Mouse (Mus musculus) liver, embryonic 16.5 days (tissue): Measurements from ENCODE around the gene Trappc2l. TPM values are rescaled to one million over a fixed set of nuclear protein-coding genes. Genes with fewer than 3 reads are reported as not detected.

Experiments
- ATAC-seq: fragments of 200-750 bp; cut with Nextera tagmentation; 2 replicates; pipeline ENCODE4 v1.8.0; 2017; ENCODE audit warnings: low read depth, mild to moderate bottlenecking, moderate number of reproducible peaks, moderate library complexity
- H3K27ac ChIP-seq: fragments of 300-500 bp; sonication (generic); 2 replicates; pipeline ENCODE4 v1.5.1; 2014; ENCODE audit warnings: mild to moderate bottlenecking, low read length
- H3K27me3 ChIP-seq: fragments of 300-500 bp; sonication (generic); 2 replicates; pipeline ENCODE4 v1.6.1; 2014; ENCODE audit warnings: low read depth, low read length, mixed read lengths; ENCODE audit not compliant: control insufficient read depth, insufficient read depth
- H3K36me3 ChIP-seq: fragments of 300-500 bp; sonication (generic); 2 replicates; pipeline ENCODE4 v1.6.1; 2014; ENCODE audit warnings: mild to moderate bottlenecking; ENCODE audit not compliant: control insufficient read depth, insufficient read depth
- H3K4me1 ChIP-seq: fragments of 300-500 bp; sonication (generic); 2 replicates; pipeline ENCODE4 v1.6.1; 2014; ENCODE audit warnings: low read depth, low read length, mixed read lengths; ENCODE audit not compliant: control insufficient read depth
- H3K4me2 ChIP-seq: fragments of 300-500 bp; sonication (generic); 2 replicates; pipeline ENCODE4 v1.6.1; 2014; ENCODE audit warnings: low read depth, low read length, mixed read lengths
- H3K4me3 ChIP-seq: fragments of 300-500 bp; sonication (generic); 2 replicates; pipeline ENCODE4 v1.5.1; 2014; ENCODE audit warnings: low read depth, mild to moderate bottlenecking, low read length
- H3K9ac ChIP-seq: fragments of 300-500 bp; sonication (generic); 2 replicates; pipeline ENCODE4 v1.6.1; 2014; ENCODE audit warnings: low read depth, low read length
- H3K9me3 ChIP-seq: fragments of 300-500 bp; sonication (generic); replicated peaks from 2 replicates; pipeline ENCODE4 v1.6.1; 2016; ENCODE audit warnings: low read length; ENCODE audit not compliant: control insufficient read depth
- WGBS: fragments of 180-500 bp; shearing (Covaris S2); extraction: QIAGEN DNeasy Blood & Tissue Kit; methylation state at CpG from one replicate; pipeline ENCODE4 v1.1.7; 2014; ENCODE audit not compliant: insufficient replicate concordance; 5-methylcytosine and 5-hydroxymethylcytosine counted together
- polyA plus RNA-seq: library from polyadenylated mRNA; unstranded; fragments of >200 nt; fragmentation: Nextera tagmentation; extraction: Ambion mirVana; gene quantifications from 2 replicates; pipeline ENCODE4 v1.2.1, GENCODE M21; 2015

The Trappc2l gene
- polyA plus RNA-seq, 1 experiment from 2014 or later, result 22.8 TPM

- no peak overlapping the region for H3K4me3 ChIP-seq
- ATAC-seq, result no peak
- no peak overlapping the region for H3K4me2 ChIP-seq
- no peaks in the 10 kb centered on the region for H3K36me3 ChIP-seq
- peaks cover 33% of the 10 kb centered on the region for H3K4me1 ChIP-seq
- WGBS, result 65% methylated on average over 9 of the region's 9 CpGs
- no peak overlapping the region for H3K27ac ChIP-seq
- H3K9me3 ChIP-seq, result no peaks in the 10 kb centered on the region
- H3K9ac ChIP-seq, result no peak overlapping the region
- no peaks in the 10 kb centered on the region for H3K27me3 ChIP-seq
Measured at GRCm38 (mm10) chr8:122616181-122616905, 4.9 kb downstream of the Trappc2l start.

DNA sequence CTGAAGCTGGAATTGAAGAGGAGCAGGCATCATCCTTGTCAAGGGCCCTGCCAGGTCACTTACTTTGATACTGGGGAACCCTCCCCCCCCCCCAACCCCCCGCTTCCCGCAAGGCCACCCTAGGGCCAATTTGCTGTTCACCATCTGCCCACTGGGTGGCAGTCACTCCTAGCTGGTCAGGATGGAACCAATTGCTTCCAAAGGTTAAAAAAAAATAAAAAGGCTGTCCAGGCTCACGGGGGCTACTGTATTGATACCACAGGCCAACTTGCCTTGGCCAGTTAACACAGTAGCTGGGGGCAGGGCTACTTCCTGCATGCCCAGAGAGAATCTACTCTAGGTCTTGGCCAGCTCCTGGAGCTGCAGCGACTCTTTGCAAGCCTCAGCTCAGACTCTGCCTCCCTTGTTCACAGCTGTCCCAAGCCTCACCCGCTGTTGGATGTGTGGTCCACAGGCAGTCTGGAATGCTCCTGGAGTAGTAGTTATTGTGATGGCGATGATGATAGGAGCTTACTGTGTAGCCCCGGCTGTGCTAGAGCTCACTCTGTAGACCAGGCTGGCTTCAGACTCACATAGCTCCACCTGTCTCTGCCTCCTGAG lies 6.6 kb downstream of the Trappc2l start:
- ATAC-seq, result peak; percentile 14; the same call in 1 of the 2 replicates
- peak overlapping the region; percentile 68 for H3K27ac ChIP-seq
- 35% methylated on average over 5 of the region's 7 CpGs for WGBS
- peak overlapping the region; percentile 35 for H3K4me2 ChIP-seq
- H3K4me1 ChIP-seq, result peaks cover 20% of the 10 kb centered on the region
- H3K9ac ChIP-seq, result 0 out of 2 replicates have a peak overlapping the region, but pooled peaks have one; percentile 17
- H3K4me3 ChIP-seq, result no peak overlapping the region; the same call in 1 of the 2 replicates
- H3K9me3 ChIP-seq, result no peaks in the 10 kb centered on the region
- H3K27me3 ChIP-seq, result no peaks in the 10 kb centered on the region
- no peaks in the 10 kb centered on the region for H3K36me3 ChIP-seq

- peak overlapping the region; percentile 18 for H3K9ac ChIP-seq
- WGBS, result 33% methylated on average over 6 of the region's 6 CpGs
- no peaks in the 10 kb centered on the region for H3K9me3 ChIP-seq
- peaks cover 20% of the 10 kb centered on the region for H3K4me1 ChIP-seq
- no peaks in the 10 kb centered on the region for H3K27me3 ChIP-seq
- no peaks in the 10 kb centered on the region for H3K36me3 ChIP-seq
- H3K27ac ChIP-seq, result peak overlapping the region; percentile 73
- H3K4me2 ChIP-seq, result peak overlapping the region; percentile 35
- peak; percentile 96 for ATAC-seq
- no peak overlapping the region; the same call in 1 of the 2 replicates for H3K4me3 ChIP-seq
Measured at GRCm38 (mm10) chr8:122618660-122619378, 7.4 kb downstream of the Trappc2l start.

- H3K27me3 ChIP-seq, result no peaks in the 10 kb centered on the region
- no peak overlapping the region for H3K4me2 ChIP-seq
- H3K27ac ChIP-seq, result no peak overlapping the region
- H3K36me3 ChIP-seq, result no peaks in the 10 kb centered on the region
- no peak overlapping the region for H3K4me3 ChIP-seq
- no peaks in the 10 kb centered on the region for H3K9me3 ChIP-seq
- peaks cover 20% of the 10 kb centered on the region for H3K4me1 ChIP-seq
- ATAC-seq, result no peak
- 23% methylated on average over 5 of the region's 5 CpGs for WGBS
- no peak overlapping the region for H3K9ac ChIP-seq
Measured at GRCm38 (mm10) chr8:122620446-122620845, 9.0 kb downstream of the Trappc2l start.

GRCm38 (mm10) chr8:122622727-122623126 lies 11.3 kb downstream of the Trappc2l start, which contains the start of gene Pabpn1l:
TSS of gene Pabpn1l (minus strand) at chr8:122622739.
- no peak for ATAC-seq
- Histone ChIP-seq H3K27ac (no peak within 1 kb of the TSS), H3K27me3 (no peaks in the 10 kb centered on the region), H3K9ac (no peak within 1 kb of the TSS), H3K9me3 (no peaks in the 10 kb centered on the region), H3K36me3 (no peaks in the 10 kb centered on the region), H3K4me3 (no peak within 1 kb of the TSS), H3K4me1 (peaks cover 20% of the 10 kb centered on the region), H3K4me2 (no peak within 1 kb of the TSS)
- 55% methylated on average over 6 of the region's 6 CpGs for WGBS

DNA sequence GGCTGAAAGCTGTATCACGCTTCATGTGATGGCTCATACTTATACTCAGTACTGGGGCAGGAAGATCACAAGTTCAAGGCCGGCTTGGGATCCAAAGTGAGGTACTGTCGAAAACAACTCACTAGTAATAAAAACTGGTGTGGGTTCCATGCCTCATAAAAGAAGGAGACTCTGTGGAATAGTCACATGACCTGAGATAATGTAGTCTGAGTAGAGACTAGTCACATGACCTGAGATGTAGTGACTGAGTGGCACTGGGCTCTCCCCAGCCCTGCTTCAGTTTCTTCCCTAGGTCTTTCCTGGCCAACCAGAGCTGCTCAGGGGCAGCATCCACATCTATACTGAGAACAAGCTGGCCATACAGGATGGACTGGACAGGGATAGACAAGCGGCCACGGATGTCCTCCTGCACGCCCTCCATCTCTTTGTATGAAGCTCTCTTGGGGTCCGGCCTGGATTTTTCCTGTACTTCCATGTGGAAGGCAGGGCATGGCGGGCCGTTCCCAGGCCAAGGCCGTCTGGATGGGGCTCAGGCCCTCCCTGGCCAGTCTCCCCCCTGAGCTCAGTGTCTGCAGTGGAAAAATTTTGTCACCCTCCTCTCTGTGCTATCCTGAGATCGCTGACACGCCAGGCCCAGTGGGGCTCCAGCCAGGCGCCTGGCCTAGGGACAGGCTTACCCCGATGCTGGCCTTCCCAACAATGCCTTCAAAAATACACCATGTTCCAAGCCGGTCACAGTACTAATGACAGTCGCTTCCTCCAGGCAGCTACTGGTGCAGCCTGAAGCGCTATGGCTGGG lies 12.6 kb downstream of the Trappc2l start:
- H3K9me3 ChIP-seq, result no peaks in the 10 kb centered on the region
- H3K9ac ChIP-seq, result no peak overlapping the region
- WGBS, result 73% methylated on average over 17 of the region's 17 CpGs
- no peak overlapping the region for H3K4me3 ChIP-seq
- no peaks in the 10 kb centered on the region for H3K36me3 ChIP-seq
- H3K27ac ChIP-seq, result no peak overlapping the region
- H3K27me3 ChIP-seq, result no peaks in the 10 kb centered on the region
- peaks cover 9% of the 10 kb centered on the region for H3K4me1 ChIP-seq
- ATAC-seq, result no peak
- H3K4me2 ChIP-seq, result no peak overlapping the region

DNA sequence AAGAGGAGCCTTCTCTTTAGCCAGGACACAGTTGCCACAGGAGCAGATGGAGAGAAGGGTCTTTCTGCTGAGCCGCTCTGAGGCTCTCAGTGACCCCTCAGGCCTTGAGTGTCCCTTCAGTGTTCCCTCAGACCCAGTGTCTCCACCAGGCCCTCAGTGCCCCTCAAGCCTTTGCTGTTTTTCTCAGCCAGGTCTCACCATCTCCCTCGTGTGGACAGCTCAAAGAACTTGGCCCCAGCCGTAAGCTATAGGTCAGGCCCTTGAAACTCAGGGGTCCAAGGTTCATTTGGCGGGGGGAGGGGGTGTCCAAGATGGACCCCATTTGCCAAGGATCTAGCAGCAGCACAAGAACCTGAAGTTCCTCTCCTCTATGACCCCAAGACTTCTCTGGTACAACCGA lies 13.2 kb downstream of the Trappc2l start:
- Histone ChIP-seq H3K4me3 (no peak overlapping the region), H3K27me3 (no peaks in the 10 kb centered on the region), H3K4me1 (peaks cover 3% of the 10 kb centered on the region), H3K9me3 (no peaks in the 10 kb centered on the region), H3K9ac (no peak overlapping the region), H3K36me3 (no peaks in the 10 kb centered on the region), H3K27ac (no peak overlapping the region), H3K4me2 (no peak overlapping the region)
- 56% methylated on average over 5 of the region's 5 CpGs for WGBS
- ATAC-seq, result no peak

GRCm38 (mm10) chr8:122625811-122626210 lies 14.4 kb downstream of the Trappc2l start:
- WGBS, result 63% methylated on average over 9 of the region's 9 CpGs
- Histone ChIP-seq H3K9me3 (no peaks in the 10 kb centered on the region), H3K9ac (no peak overlapping the region), H3K4me3 (no peak overlapping the region), H3K27ac (no peak overlapping the region), H3K4me2 (no peak overlapping the region), H3K27me3 (no peaks in the 10 kb centered on the region), H3K4me1 (no peaks in the 10 kb centered on the region), H3K36me3 (no peaks in the 10 kb centered on the region)
- no peak for ATAC-seq
